Mouse (Mus musculus) neural tube, embryonic 14.5 days (tissue): ENCODE measurements around the gene Tgtp2. TPM values are rescaled to one million over a fixed set of nuclear protein-coding genes. Genes with fewer than 3 reads are reported as not detected.
A peak's percentile ranks its signal among the peaks of the same experiment; 100 is the strongest.
"Not testable (repeated sequence)": the region's sequence is repeated elsewhere in the genome, so short reads cannot be mapped to it uniquely, and the experiment has no call there.

Experiments used
- ATAC-seq: fragments of 200-750 bp; cut with Nextera tagmentation; 2 replicates; pipeline ENCODE4 v1.8.0; 2017; ENCODE audit warnings: low read depth, mild to moderate bottlenecking, moderate TSS enrichment, moderate library complexity
- H3K27ac ChIP-seq: fragments of 300-500 bp; sonication (generic); 2 replicates; pipeline ENCODE4 v1.5.1; 2014; ENCODE audit warnings: low read depth, mild to moderate bottlenecking, control low read depth, low read length, moderate library complexity, mixed read lengths
- H3K27me3 ChIP-seq: fragments of 300-500 bp; sonication (generic); 2 replicates; pipeline ENCODE4 v1.6.1; 2014; ENCODE audit warnings: low read length; ENCODE audit not compliant: control insufficient read depth, insufficient read depth
- H3K36me3 ChIP-seq: fragments of 300-500 bp; sonication (generic); 2 replicates; pipeline ENCODE4 v1.6.1; 2014; ENCODE audit warnings: low read length, mixed read lengths; ENCODE audit not compliant: control insufficient read depth, insufficient read depth
- H3K4me1 ChIP-seq: fragments of 300-500 bp; sonication (generic); 2 replicates; pipeline ENCODE4 v1.6.1; 2014; ENCODE audit warnings: low read length; ENCODE audit not compliant: control insufficient read depth, insufficient read depth
- H3K4me2 ChIP-seq: fragments of 300-500 bp; sonication (generic); 2 replicates; pipeline ENCODE4 v1.6.1; 2014; ENCODE audit warnings: mild to moderate bottlenecking, low read depth, low read length, control low read depth
- H3K4me3 ChIP-seq: fragments of 300-500 bp; sonication (generic); 2 replicates; pipeline ENCODE4 v1.5.1; 2014; ENCODE audit warnings: low read depth, low read length, control low read depth, mixed read lengths
- H3K9ac ChIP-seq: fragments of 300-500 bp; sonication (generic); replicated peaks from 2 replicates; pipeline ENCODE4 v1.6.1; 2014; ENCODE audit warnings: low read depth, mild to moderate bottlenecking, control low read depth, low read length, mixed read lengths
- H3K9me3 ChIP-seq: fragments of 300-500 bp; sonication (generic); 2 replicates; pipeline ENCODE4 v1.6.1; 2016; ENCODE audit warnings: low read length; ENCODE audit not compliant: control insufficient read depth
- WGBS: fragments of 180-500 bp; shearing (Covaris S2); extraction: QIAGEN DNeasy Blood & Tissue Kit; methylation state at CpG from one replicate; pipeline ENCODE4 v1.1.7; 2014; 5-methylcytosine and 5-hydroxymethylcytosine counted together
- polyA plus RNA-seq: library from polyadenylated mRNA; unstranded; fragments of >200 nt; fragmentation: Nextera tagmentation; extraction: Ambion mirVana; gene quantifications from 2 replicates; pipeline ENCODE4 v1.2.1, GENCODE M21; 2014

The Tgtp2 gene
- polyA plus RNA-seq: not detected in 2 replicates

DNA sequence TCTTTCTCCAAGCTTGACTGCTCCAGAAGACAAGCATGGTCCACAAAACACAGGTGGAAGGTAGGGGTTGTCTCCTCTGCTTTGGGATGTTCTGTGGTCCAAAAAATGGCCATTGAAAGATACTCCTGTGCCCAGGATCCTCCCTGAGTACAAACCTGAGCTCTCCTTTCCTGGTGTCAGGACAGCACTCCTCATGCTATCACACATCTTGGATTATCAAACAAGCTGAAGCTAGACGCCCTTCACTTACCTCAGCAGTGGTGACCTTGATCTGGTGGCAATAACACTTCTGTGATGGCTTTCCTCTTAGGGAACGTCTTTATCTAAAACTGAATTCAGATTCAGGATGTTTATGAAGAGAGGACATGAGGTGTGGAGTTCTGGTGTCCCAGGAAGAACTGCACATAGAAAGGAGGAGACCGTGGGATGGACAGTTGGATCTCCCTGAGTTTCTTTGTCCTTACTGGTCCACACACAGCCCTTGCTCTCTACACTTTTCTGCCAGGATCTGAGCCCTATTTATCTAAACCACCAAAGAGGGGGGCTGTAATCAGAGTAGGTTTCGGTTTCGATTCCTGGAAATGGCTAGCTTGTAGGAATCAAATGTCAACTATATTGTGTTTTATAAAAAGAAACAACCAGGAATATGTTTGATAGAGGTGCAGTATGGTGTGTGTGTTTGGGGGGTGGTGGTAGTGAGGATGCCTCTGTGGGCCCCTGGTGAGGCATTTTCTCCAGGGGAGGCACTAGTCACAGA, at the start of gene Tgtp2:
Tgtp2 (minus strand) TSS at position 494 of the 757 bp plus-strand sequence.
- H3K4me3 ChIP-seq, H3K4me1 ChIP-seq, ATAC-seq, H3K27me3 ChIP-seq, H3K4me2 ChIP-seq, H3K9me3 ChIP-seq, H3K36me3 ChIP-seq, H3K9ac ChIP-seq, H3K27ac ChIP-seq: not testable (repeated sequence)
- WGBS: 88% methylated on average over 5 of the region's 5 CpGs

DNA sequence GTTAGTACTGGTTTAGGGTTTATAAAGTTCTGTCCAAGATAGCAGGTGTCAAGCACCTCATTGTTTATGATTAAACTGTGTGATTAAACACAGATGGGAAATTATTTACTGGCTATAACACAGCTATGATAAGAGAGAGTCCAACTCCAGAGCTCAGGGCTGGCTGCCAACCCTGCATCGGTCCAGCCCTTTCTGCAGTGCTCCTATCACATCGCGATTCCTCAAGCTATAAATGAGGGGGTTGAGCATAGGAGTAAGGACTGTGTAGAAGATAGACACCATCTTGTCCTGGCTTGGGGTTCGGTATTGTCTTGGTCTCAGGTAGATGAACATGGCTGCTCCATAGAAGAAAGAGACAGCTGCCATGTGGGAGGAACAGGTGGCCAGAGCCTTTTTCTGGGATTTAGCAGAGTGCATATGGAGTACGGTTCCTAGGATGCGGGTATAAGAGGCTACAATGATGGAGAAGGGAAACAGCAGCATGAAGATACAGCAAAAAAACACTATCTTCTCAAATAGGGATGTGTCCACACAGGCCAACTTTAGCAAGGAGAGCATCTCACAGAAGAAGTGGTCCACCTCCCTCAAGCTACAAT, 48.7 kb upstream of the Tgtp2 start:
- 93% methylated on average over 6 of the region's 6 CpGs for WGBS
- H3K4me1 ChIP-seq: no peaks in the 10 kb centered on the region
- no peaks in the 10 kb centered on the region for H3K36me3 ChIP-seq
- no peaks in the 10 kb centered on the region for H3K27me3 ChIP-seq
- no peak overlapping the region for H3K4me2 ChIP-seq
- no peak overlapping the region for H3K9ac ChIP-seq
- no peak overlapping the region for H3K4me3 ChIP-seq
- H3K9me3 ChIP-seq: no peaks in the 10 kb centered on the region
- no peak overlapping the region for H3K27ac ChIP-seq
- ATAC-seq: no peak

DNA sequence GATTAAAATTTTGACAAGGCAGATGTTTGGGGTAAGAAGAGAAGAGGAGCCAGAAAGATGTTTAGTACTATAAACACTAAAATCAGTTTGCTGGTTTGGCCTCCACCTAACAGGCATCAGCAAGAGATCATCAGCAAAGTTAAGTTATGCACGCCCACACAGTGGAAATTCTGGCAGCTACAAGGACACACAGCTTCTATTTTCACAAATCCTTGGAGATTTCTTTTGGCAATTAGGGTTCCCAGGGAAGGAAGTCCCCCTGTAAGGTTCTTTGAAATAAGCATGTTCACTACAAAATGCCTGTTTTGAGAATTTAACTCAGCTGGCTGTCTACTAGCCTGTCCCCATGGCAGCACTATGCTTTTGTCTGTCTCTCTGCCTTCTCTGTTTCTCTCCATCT, 47.0 kb upstream of the Tgtp2 start:
- H3K27ac ChIP-seq: no peak overlapping the region
- 87% methylated on average over 1 of the region's 1 CpGs for WGBS
- H3K4me2 ChIP-seq: no peak overlapping the region
- no peak for ATAC-seq
- no peaks in the 10 kb centered on the region for H3K36me3 ChIP-seq
- no peaks in the 10 kb centered on the region for H3K4me1 ChIP-seq
- no peak overlapping the region for H3K9ac ChIP-seq
- no peaks in the 10 kb centered on the region for H3K9me3 ChIP-seq
- no peaks in the 10 kb centered on the region for H3K27me3 ChIP-seq
- H3K4me3 ChIP-seq: no peak overlapping the region

DNA sequence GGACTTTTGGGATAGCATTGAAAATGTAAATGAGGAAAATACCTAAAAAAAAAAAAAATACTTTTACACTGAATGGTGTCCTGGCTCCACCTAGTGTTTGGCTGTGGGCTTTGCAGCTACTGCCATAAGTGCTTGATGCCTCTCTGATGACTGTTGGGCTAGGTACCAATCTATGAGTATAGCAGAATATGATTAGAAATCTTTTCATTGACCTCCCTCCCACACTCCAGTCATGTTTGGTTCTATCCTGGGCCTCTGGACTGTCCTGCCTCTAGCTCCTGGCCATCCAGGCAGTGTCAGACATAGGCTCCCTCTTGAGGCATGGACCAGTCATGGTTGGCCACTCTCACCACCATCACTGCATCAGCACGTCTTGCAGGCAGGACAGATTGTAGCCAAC, 44.8 kb upstream of the Tgtp2 start:
- Histone ChIP-seq H3K27ac (no peak overlapping the region), H3K4me3 (no peak overlapping the region), H3K9ac (no peak overlapping the region), H3K27me3 (no peaks in the 10 kb centered on the region), H3K4me2 (no peak overlapping the region), H3K4me1 (no peaks in the 10 kb centered on the region), H3K36me3 (no peaks in the 10 kb centered on the region), H3K9me3 (no peaks in the 10 kb centered on the region)
- 36% methylated on average over 1 of the region's 1 CpGs for WGBS
- ATAC-seq: no peak

DNA sequence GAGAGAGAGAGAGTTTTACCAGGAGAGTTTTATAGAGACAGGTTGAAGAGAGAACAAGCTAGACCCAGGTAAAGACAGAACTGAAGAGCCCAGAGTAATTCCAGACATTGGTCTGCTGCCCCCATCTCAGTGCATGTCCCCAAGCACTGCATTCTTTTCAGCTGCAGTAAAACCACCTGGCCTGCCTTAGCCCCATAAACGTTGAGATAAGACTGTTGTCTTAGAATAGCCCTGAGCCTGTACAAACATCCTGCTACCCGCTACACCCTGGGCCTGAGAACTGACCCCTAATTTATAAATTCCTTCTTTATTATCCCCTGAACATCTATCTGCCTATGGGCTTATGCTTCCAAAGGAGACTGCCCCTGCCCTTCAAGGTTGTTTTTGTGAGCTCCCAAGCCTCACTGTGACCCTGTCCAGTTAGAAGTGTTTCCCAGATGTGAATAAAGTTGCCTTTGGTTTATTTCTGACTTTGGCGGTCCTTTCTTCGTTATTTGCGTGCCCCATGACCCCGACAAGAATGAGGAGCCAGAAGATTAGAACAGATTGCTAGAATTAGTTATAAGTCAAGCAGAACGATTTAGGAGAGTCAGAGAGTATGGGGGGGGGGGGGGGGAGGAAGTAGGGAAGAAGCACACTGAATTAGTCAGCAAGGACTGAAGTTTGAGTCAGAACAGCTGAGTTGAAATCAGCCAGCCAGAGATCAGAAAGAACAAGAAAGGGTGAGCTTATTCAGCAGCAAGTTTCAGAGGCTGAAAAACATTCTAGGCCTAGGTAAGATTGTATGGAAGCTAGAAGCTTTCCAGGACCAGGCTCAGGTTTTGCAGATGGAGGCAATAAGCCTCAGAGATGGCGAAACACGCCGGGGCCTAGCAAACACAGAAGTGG, 43.9 kb upstream of the Tgtp2 start:
- no peaks in the 10 kb centered on the region for H3K27me3 ChIP-seq
- WGBS: 74% methylated on average over 10 of the region's 10 CpGs
- no peaks in the 10 kb centered on the region for H3K9me3 ChIP-seq
- no peak overlapping the region for H3K27ac ChIP-seq
- H3K4me3 ChIP-seq: no peak overlapping the region
- no peaks in the 10 kb centered on the region for H3K36me3 ChIP-seq
- no peak overlapping the region for H3K4me2 ChIP-seq
- ATAC-seq: no peak
- no peak overlapping the region for H3K9ac ChIP-seq
- H3K4me1 ChIP-seq: no peaks in the 10 kb centered on the region

DNA sequence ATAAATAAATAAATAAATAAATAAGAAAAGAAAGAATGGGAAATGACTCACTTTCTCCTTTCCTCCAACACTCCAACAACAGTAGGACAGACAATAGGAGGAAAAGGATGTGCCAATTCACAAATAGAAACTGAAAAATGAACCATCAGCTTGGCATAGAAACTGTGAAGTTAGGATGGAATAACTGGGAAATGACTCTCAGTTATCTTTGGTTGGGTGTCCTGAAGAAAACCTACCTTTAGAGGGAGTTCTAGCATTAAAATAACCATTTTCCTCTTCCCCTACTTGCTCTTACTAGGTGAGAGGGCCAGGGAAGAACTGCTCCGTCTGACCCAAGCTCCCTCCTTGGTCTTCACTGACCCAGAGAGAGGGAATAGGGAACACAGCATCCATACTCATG, 41.7 kb upstream of the Tgtp2 start:
- no peak for ATAC-seq
- no peak overlapping the region for H3K4me2 ChIP-seq
- H3K27ac ChIP-seq: no peak overlapping the region
- no peaks in the 10 kb centered on the region for H3K9me3 ChIP-seq
- 63% methylated on average over 1 of the region's 1 CpGs for WGBS
- H3K9ac ChIP-seq: no peak overlapping the region
- H3K36me3 ChIP-seq: no peaks in the 10 kb centered on the region
- no peaks in the 10 kb centered on the region for H3K27me3 ChIP-seq
- no peak overlapping the region for H3K4me3 ChIP-seq
- H3K4me1 ChIP-seq: no peaks in the 10 kb centered on the region

DNA sequence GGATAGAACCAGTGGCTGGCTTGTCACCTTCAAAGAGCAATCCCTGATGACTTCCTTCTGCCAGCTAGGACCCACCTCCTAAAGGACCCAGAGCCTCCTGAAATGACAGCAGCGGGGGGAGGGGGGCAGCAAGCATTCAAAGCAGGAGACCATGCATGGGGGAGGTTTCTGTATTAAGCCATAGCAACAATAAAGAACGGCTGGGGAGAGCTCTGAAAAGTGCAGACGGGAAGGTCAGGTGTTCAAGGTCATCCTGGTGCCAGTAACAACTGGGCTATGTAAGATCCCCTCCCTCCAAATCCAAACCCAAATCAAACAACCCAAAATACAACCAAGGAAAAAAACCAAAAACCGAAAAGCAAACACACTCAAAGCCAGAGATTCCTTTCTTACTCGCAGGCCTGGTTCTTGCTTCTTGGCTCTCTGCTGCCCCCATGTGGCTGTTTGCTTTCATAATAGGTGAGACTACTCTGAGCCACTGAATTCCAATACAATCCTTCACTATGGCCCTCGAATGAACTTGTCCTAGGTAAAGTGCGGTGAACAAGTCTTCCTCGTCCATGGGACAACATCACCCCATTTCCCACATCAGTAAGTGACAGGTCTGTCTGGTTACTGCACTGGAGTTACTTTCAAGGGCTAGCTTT, 39.2 kb upstream of the Tgtp2 start:
- no peaks in the 10 kb centered on the region for H3K9me3 ChIP-seq
- H3K4me1 ChIP-seq: no peaks in the 10 kb centered on the region
- H3K4me3 ChIP-seq: no peak overlapping the region
- no peaks in the 10 kb centered on the region for H3K36me3 ChIP-seq
- ATAC-seq: peak; percentile 88
- no peak overlapping the region for H3K9ac ChIP-seq
- no peak overlapping the region for H3K4me2 ChIP-seq
- no peaks in the 10 kb centered on the region for H3K27me3 ChIP-seq
- 23% methylated on average over 8 of the region's 8 CpGs for WGBS
- no peak overlapping the region for H3K27ac ChIP-seq

DNA sequence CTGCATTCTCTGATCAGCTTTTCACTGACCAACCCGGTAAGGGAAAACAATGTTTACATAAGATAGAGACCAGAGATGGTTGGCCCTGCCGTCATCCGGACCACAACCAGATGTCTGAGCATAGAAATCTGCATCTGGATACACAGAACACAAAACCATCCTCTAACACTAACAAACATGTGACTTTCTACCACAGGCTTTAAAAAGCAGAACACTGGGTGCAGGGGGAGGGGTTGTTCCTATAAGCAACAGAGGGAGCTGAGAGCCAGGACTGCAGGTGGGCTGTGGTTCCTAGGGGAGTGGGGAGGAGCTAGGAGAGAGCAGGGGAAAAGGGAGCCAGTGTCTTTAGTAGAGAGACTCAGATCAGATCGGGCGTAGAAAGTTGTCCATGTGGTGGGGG, 37.5 kb upstream of the Tgtp2 start:
- Histone ChIP-seq H3K4me2 (no peak overlapping the region), H3K9me3 (no peaks in the 10 kb centered on the region), H3K4me1 (no peaks in the 10 kb centered on the region), H3K27ac (no peak overlapping the region), H3K36me3 (no peaks in the 10 kb centered on the region), H3K27me3 (no peaks in the 10 kb centered on the region), H3K4me3 (no peak overlapping the region), H3K9ac (no peak overlapping the region)
- WGBS: 64% methylated on average over 5 of the region's 5 CpGs
- ATAC-seq: no peak
